Mouse (Mus musculus): ENCODE data around the gene Mef2a. TPM values are rescaled to one million over a fixed set of nuclear protein-coding genes. Genes with fewer than 3 reads are reported as not detected.
A peak's percentile ranks its signal among the peaks of the same experiment; 100 is the strongest.
"Not testable (repeated sequence)": the region's sequence is repeated elsewhere in the genome, so short reads cannot be mapped to it uniquely, and the experiment has no call there.

Mef2a gene
- total and polyA plus RNA-seq, 3 experiments: 9.6 to 13.4 TPM; not detected in 1

GRCm38 (mm10) chr7:67270447-67270846, 102.2 kb downstream of the Mef2a start:
- H3K4me3 ChIP-seq (ENCODE audit: control insufficient read depth in 1 of 2, insufficient read depth in 1 of 2, low read depth in 2 of 2, low read length in 2 of 2): not testable (repeated sequence)
- DNase-seq (ENCODE audit: low read depth, low spot score): peak; percentile 82
- H3K27ac ChIP-seq (ENCODE audit: control insufficient read depth, low read depth, low read length): peak overlapping the region; percentile 83

DNA sequence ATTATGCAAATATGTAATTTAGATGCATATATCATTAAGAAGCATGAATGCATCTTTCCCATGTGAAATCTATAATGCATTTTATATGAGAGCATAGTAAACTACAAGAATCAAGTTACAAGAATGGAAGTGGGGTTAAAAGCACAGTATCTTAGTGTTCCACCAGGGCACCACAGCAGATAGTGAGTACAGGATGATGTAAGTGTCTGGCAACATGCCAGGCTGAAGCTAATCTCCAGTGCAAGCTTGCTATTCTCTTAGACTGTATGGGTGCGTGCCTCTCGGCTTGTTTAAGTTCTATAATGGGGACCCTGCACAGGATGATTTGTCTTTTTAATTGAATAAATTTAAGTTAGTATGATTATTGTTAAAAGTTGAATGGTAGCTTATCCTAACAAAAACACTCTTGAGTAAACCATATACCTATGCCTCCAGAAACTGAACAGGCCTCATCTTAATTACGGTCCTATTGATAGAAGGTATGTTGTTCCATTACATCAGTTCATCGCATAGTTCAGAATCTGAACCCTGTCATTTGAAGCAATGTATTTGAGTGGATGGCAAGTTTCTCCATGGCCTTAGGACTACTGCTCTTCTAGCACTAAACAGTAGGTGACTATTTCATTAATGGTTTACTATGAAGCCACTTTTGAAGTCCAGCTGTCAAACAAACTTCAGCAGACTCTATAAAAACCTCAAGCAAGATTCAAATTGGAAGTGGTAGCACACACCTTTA, 112.7 kb downstream of the Mef2a start:
- Histone ChIP-seq H3K27ac (ENCODE audit: control insufficient read depth, low read depth, low read length) (no peak overlapping the region), H3K4me3 (ENCODE audit: control insufficient read depth in 1 of 2, insufficient read depth in 1 of 2, low read depth in 2 of 2, low read length in 2 of 2) (no peak overlapping the region), H3K79me2 (ENCODE audit: control insufficient read depth, insufficient read depth, low read length, poor library complexity) (no peaks in the 10 kb centered on the region), H3K9ac (ENCODE audit: control insufficient read depth, low read depth, low read length, poor library complexity, severe bottlenecking) (no peak overlapping the region), H3K9me3 (replicated peaks; ENCODE audit: insufficient read depth, low read length) (no peaks in the 10 kb centered on the region), H3K27me3 (ENCODE audit: control insufficient read depth in 1 of 2, insufficient read depth in 2 of 2, low read length in 2 of 2) (no peaks in the 10 kb centered on the region), H3K4me1 (ENCODE audit: control insufficient read depth in 1 of 2, insufficient read depth in 2 of 2, low read length in 2 of 2) (peaks cover 3 to 7% of the 10 kb centered on the region in 2 experiments), H3K36me3 (ENCODE audit: control insufficient read depth in 1 of 2, insufficient read depth in 2 of 2, low read length in 2 of 2) (peaks cover 2 to 11% of the 10 kb centered on the region in 2 experiments; a peak in 3 of 4 replicates)
- DNase-seq (ENCODE audit: low read depth, low spot score): peak; percentile 98
- TF ChIP-seq GABPA (IDR thresholded peaks at IDR 0.05; ENCODE audit: low read depth, low read length) (no peak), MYC (IDR thresholded peaks at IDR 0.05; ENCODE audit: low read depth, low read length) (0 out of 2 replicates have a peak, but pooled peaks have one; percentile 39), ZKSCAN1 (IDR thresholded peaks at IDR 0.05; ENCODE audit: low read depth, low read length) (no peak), JUND (IDR thresholded peaks at IDR 0.05; ENCODE audit: low read depth, low read length) (peak; percentile 83), ELF1 (IDR thresholded peaks at IDR 0.05; ENCODE audit: low read depth, low read length) (no peak), CTCF (IDR thresholded peaks at IDR 0.05 in 2 of 3, conservative IDR thresholded peaks at IDR 0.05 in 1 of 3; ENCODE audit: control insufficient read depth in 1 of 3, insufficient read depth in 1 of 3, low read depth in 2 of 3, low read length in 3 of 3, poor library complexity in 1 of 3, severe bottlenecking in 1 of 3) (peak in 1 of 3 experiments; percentile 15; a peak in 1 of 6 replicates), ZC3H11A (IDR thresholded peaks at IDR 0.05; ENCODE audit: low read depth, low read length) (no peak), MAFK (IDR thresholded peaks at IDR 0.05; ENCODE audit: borderline replicate concordance, low read depth, low read length) (peak; percentile 60; the same call in 1 of the 2 replicates), NELFE (IDR thresholded peaks at IDR 0.05; ENCODE audit: low read depth, low read length) (no peak), KAT2A (conservative IDR thresholded peaks at IDR 0.05; ENCODE audit: low read depth, low read length) (no peak), SMC3 (IDR thresholded peaks at IDR 0.05; ENCODE audit: low read depth, low read length) (peak; percentile 28; the same call in 1 of the 2 replicates), MEF2A (IDR thresholded peaks at IDR 0.05; ENCODE audit: extremely low read depth, insufficient replicate concordance, low read depth, low read length, poor library complexity, severe bottlenecking) (no peak), USF2 (IDR thresholded peaks at IDR 0.05; ENCODE audit: borderline replicate concordance in 1 of 2, insufficient read depth in 1 of 2, low read depth in 1 of 2, low read length in 2 of 2) (no peak), HCFC1 (IDR thresholded peaks at IDR 0.05; ENCODE audit: low read depth, low read length) (no peak; the same call in 1 of the 2 replicates), ETS1 (IDR thresholded peaks at IDR 0.05; ENCODE audit: low read depth, low read length) (peak; percentile 98), POLR2A (IDR thresholded peaks at IDR 0.05; ENCODE audit: control insufficient read depth in 1 of 2, insufficient read depth in 1 of 2, low read depth in 1 of 2, low read length in 2 of 2, poor library complexity in 1 of 2) (no peak), MAZ (IDR thresholded peaks at IDR 0.05; ENCODE audit: low read depth, low read length) (no peak), TCF12 (IDR thresholded peaks at IDR 0.05; ENCODE audit: low read depth, low read length) (peak; percentile 89), ZMIZ1 (IDR thresholded peaks at IDR 0.05; ENCODE audit: low read depth, low read length) (no peak), BHLHE40 (IDR thresholded peaks at IDR 0.05; ENCODE audit: borderline replicate concordance, low read depth, low read length) (no peak), RCOR1 (IDR thresholded peaks at IDR 0.05; ENCODE audit: low read depth, low read length) (peak; percentile 87), MAX (IDR thresholded peaks at IDR 0.05; ENCODE audit: low read length) (no peak), EP300 (IDR thresholded peaks at IDR 0.05; ENCODE audit: low read depth in 1 of 2, low read length in 2 of 2) (peak; percentile 91 to 93), TAL1 (IDR thresholded peaks at IDR 0.05; ENCODE audit: low read length) (peak; percentile 81), RAD21 (IDR thresholded peaks at IDR 0.05; ENCODE audit: low read depth, low read length) (no peak), POLR2AphosphoS2 (IDR thresholded peaks at IDR 0.05; ENCODE audit: low read length) (peak; percentile 54; the same call in 1 of the 2 replicates), MYB (IDR thresholded peaks at IDR 0.05; ENCODE audit: low read depth, low read length) (no peak), GATA1 (IDR thresholded peaks at IDR 0.05; ENCODE audit: low read depth, low read length) (peak; percentile 95)

More at GRCm38 (mm10) chr7:67270447-67270846, 102.2 kb downstream of the Mef2a start:
- H3K79me2 ChIP-seq (ENCODE audit: control insufficient read depth, insufficient read depth, low read length, poor library complexity); H3K4me1 ChIP-seq (ENCODE audit: control insufficient read depth in 1 of 2, insufficient read depth in 2 of 2, low read length in 2 of 2); H3K9ac ChIP-seq (ENCODE audit: control insufficient read depth, low read depth, low read length, poor library complexity, severe bottlenecking); H3K27me3 ChIP-seq (ENCODE audit: control insufficient read depth in 1 of 2, insufficient read depth in 2 of 2, low read length in 2 of 2); H3K9me3 ChIP-seq (replicated peaks; ENCODE audit: insufficient read depth, low read length): not testable (repeated sequence)
- H3K36me3 ChIP-seq (ENCODE audit: control insufficient read depth in 1 of 2, insufficient read depth in 2 of 2, low read length in 2 of 2): peaks cover 0 to 14% of the 10 kb centered on the region in 2 experiments; a peak in 2 of 4 replicates
- TF ChIP-seq EP300 (IDR thresholded peaks at IDR 0.05; ENCODE audit: low read depth in 1 of 2, low read length in 2 of 2) (peak; percentile 77 to 83), GATA1 (IDR thresholded peaks at IDR 0.05; ENCODE audit: low read depth, low read length) (peak; percentile 89), ETS1 (IDR thresholded peaks at IDR 0.05; ENCODE audit: low read depth, low read length) (peak; percentile 92), TCF12 (IDR thresholded peaks at IDR 0.05; ENCODE audit: low read depth, low read length) (peak; percentile 78), TAL1 (IDR thresholded peaks at IDR 0.05; ENCODE audit: low read length) (0 out of 2 replicates have a peak, but pooled peaks have one; percentile 11)

Measured in MEL (cell line).